Mouse (Mus musculus): ENCODE results near the gene Duoxa1.
A peak's percentile ranks its signal among the peaks of the same experiment; 100 is the strongest.
"Not testable (repeated sequence)": the region's sequence is repeated elsewhere in the genome, so short reads cannot be mapped to it uniquely, and the experiment has no call there.

The Duoxa1 gene

GRCm38 (mm10) chr2:122313536-122313935 is at the start of gene Duoxa1:
Gene Duoxa1 (minus strand): TSS chr2:122313730.
- no peak for DNase-seq (ENCODE audit: low spot score in 2 of 2)

GRCm38 (mm10) chr2:122362622-122363523 is 49.3 kb upstream of the Duoxa1 start:
- DNase-seq (ENCODE audit: low spot score in 2 of 2), result no peak

- no peak for DNase-seq (ENCODE audit: low spot score in 2 of 2)
These were observed 48.5 kb upstream of the Duoxa1 start for GRCm38 (mm10) chr2:122361868-122362621.

- no peak for DNase-seq (ENCODE audit: low spot score in 2 of 2)
These were observed 47.7 kb upstream of the Duoxa1 start for GRCm38 (mm10) chr2:122361181-122361580.

GRCm38 (mm10) chr2:122360310-122360709 is 46.8 kb upstream of the Duoxa1 start:
- DNase-seq (ENCODE audit: low spot score in 2 of 2), result no peak

GRCm38 (mm10) chr2:122356187-122356586 is 42.7 kb upstream of the Duoxa1 start:
- no peak for DNase-seq (ENCODE audit: low spot score in 2 of 2)

GRCm38 (mm10) chr2:122355389-122355788 is 41.9 kb upstream of the Duoxa1 start:
- no peak for DNase-seq (ENCODE audit: low spot score in 2 of 2)

GRCm38 (mm10) chr2:122354191-122354929 is 40.8 kb upstream of the Duoxa1 start:
- no peak for DNase-seq (ENCODE audit: low spot score in 2 of 2)

- no peak for DNase-seq (ENCODE audit: low spot score in 2 of 2)
These were observed 40.2 kb upstream of the Duoxa1 start for GRCm38 (mm10) chr2:122353765-122354164.

- no peak for DNase-seq (ENCODE audit: low spot score in 2 of 2)
These were observed 39.5 kb upstream of the Duoxa1 start for GRCm38 (mm10) chr2:122352992-122353391.

GRCm38 (mm10) chr2:122351931-122352329 is 38.4 kb upstream of the Duoxa1 start:
- DNase-seq (ENCODE audit: low spot score in 2 of 2), result no peak

- DNase-seq (ENCODE audit: low spot score in 2 of 2), result no peak
These were observed 37.8 kb upstream of the Duoxa1 start for GRCm38 (mm10) chr2:122351156-122351930.

- DNase-seq (ENCODE audit: low spot score in 2 of 2), result peak; percentile 15 to 22
These were observed 35.7 kb upstream of the Duoxa1 start for GRCm38 (mm10) chr2:122349136-122349785.

- peak; percentile 80 to 93 for DNase-seq (ENCODE audit: low spot score in 2 of 2)
These were observed 35.1 kb upstream of the Duoxa1 start for GRCm38 (mm10) chr2:122348531-122349131.

GRCm38 (mm10) chr2:122347257-122347656 is 33.7 kb upstream of the Duoxa1 start:
- DNase-seq (ENCODE audit: low spot score in 2 of 2), result no peak

- not testable (repeated sequence) for DNase-seq (ENCODE audit: low spot score in 2 of 2)
These were observed 32.6 kb upstream of the Duoxa1 start for GRCm38 (mm10) chr2:122346164-122346563.

- DNase-seq (ENCODE audit: low spot score in 2 of 2), result no peak
These were observed 31.8 kb upstream of the Duoxa1 start for GRCm38 (mm10) chr2:122345106-122345893.

GRCm38 (mm10) chr2:122337291-122337690 is 23.8 kb upstream of the Duoxa1 start:
- no peak for DNase-seq (ENCODE audit: low spot score in 2 of 2)

- no peak for DNase-seq (ENCODE audit: low spot score in 2 of 2)
These were observed 20.6 kb upstream of the Duoxa1 start for GRCm38 (mm10) chr2:122334170-122334569.
